Mouse (Mus musculus) urinary bladder, adult 2 months (tissue): Measurements from ENCODE around the gene Sobp. TPM values are rescaled to one million over a fixed set of nuclear protein-coding genes. Genes with fewer than 3 reads are reported as not detected.
A peak's percentile ranks its signal among the peaks of the same experiment; 100 is the strongest.

ENCODE experiments used
- DNase-seq: peaks from one replicate; pipeline ENCODE4 v3.0.0; 2022; ENCODE audit warnings: low spot score
- polyA plus RNA-seq: library from polyadenylated mRNA; depleted of rRNA; stranded (reverse); fragments of >200 nt; gene quantifications from 2 replicates; pipeline ENCODE4 v1.2.3, GENCODE M21; 2012

Gene Sobp
- polyA plus RNA-seq, 1 experiment = 1.2 TPM

- DNase-seq = no peak
These were observed 139.5 kb downstream of the Sobp start for GRCm38 (mm10) chr10:43034811-43035210.

GRCm38 (mm10) chr10:43033481-43034248 is 140.7 kb downstream of the Sobp start:
- DNase-seq = no peak

GRCm38 (mm10) chr10:43027006-43027405 is 147.3 kb downstream of the Sobp start:
- no peak for DNase-seq

GRCm38 (mm10) chr10:43023454-43024194 is 150.7 kb downstream of the Sobp start:
- no peak for DNase-seq

GRCm38 (mm10) chr10:43022190-43022761 is 152.1 kb downstream of the Sobp start:
- no peak for DNase-seq

GRCm38 (mm10) chr10:43021512-43022116 is 152.7 kb downstream of the Sobp start:
- DNase-seq = peak; percentile 25

- no peak for DNase-seq
These were observed 153.3 kb downstream of the Sobp start for GRCm38 (mm10) chr10:43021017-43021416.

GRCm38 (mm10) chr10:43014782-43015181 is 159.5 kb downstream of the Sobp start:
- DNase-seq = no peak

GRCm38 (mm10) chr10:43014358-43014757 is 160.0 kb downstream of the Sobp start:
- DNase-seq = no peak

GRCm38 (mm10) chr10:43008116-43008515 is 166.2 kb downstream of the Sobp start:
- no peak for DNase-seq

GRCm38 (mm10) chr10:43006534-43006933 is 167.8 kb downstream of the Sobp start:
- no peak for DNase-seq

- DNase-seq = no peak
These were observed 168.7 kb downstream of the Sobp start for GRCm38 (mm10) chr10:43005677-43006076.

GRCm38 (mm10) chr10:43005031-43005430 is 169.3 kb downstream of the Sobp start:
- DNase-seq = no peak

- no peak for DNase-seq
These were observed 170.1 kb downstream of the Sobp start for GRCm38 (mm10) chr10:43004174-43004734.

- DNase-seq = no peak
These were observed 170.9 kb downstream of the Sobp start for GRCm38 (mm10) chr10:43003466-43003757.

- no peak for DNase-seq
These were observed 171.4 kb downstream of the Sobp start for GRCm38 (mm10) chr10:43002721-43003465.

- DNase-seq = no peak
These were observed 172.2 kb downstream of the Sobp start for GRCm38 (mm10) chr10:43002066-43002678.

GRCm38 (mm10) chr10:43001433-43001832 is 172.9 kb downstream of the Sobp start:
- DNase-seq = no peak

GRCm38 (mm10) chr10:42999324-42999723 is 175.0 kb downstream of the Sobp start:
- DNase-seq = no peak

GRCm38 (mm10) chr10:42997278-42997677 is 177.1 kb downstream of the Sobp start:
- no peak for DNase-seq

GRCm38 (mm10) chr10:42995484-42995895 is 178.8 kb downstream of the Sobp start:
- DNase-seq = no peak
